Mouse (Mus musculus): ENCODE data around the gene Olfr1155.

Gene Olfr1155

DNA sequence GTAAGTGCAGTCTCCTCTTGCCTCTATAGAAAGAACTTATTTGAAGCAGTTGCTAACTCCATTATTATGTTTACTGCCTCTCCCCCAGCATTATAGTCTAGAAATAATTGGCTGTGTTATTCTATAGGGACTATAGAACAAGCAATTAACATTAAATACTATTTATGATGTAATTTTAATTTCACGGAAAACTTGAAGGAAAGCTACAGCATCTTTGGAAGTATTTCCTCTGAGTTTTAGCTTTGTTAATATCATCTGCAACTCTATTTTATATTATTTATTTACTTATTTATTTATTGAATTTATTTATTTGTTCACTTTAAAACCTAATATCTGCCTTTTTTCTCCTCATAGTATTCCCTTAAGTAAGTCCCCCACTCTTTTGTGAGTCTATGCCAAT, at the start of gene Olfr1155:
Olfr1155 (minus strand) TSS at position 101 of the 400 bp plus-strand sequence.
- DNase-seq: no peak

GRCm38 (mm10) chr2:87989813-87990212, 44.9 kb upstream of the Olfr1155 start, which contains the start of gene Olfr1158:
Gene Olfr1158 (plus strand): TSS chr2:87990113.
- no peak for DNase-seq

- no peak for DNase-seq
Observed at GRCm38 (mm10) chr2:87974563-87974962, 29.6 kb upstream of the Olfr1155 start, which contains the start of gene Olfr74. Gene Olfr74 (minus strand): TSS chr2:87974663.

GRCm38 (mm10) chr2:87968199-87968598, 23.3 kb upstream of the Olfr1155 start, which contains the start of gene Olfr1157:
Gene Olfr1157 (minus strand): TSS chr2:87968299.
- no peak for DNase-seq

- DNase-seq: no peak
Observed at GRCm38 (mm10) chr2:87953000-87953399, 8.1 kb upstream of the Olfr1155 start, which contains the start of gene Olfr1156. Gene Olfr1156 (minus strand): TSS chr2:87953100.

DNA sequence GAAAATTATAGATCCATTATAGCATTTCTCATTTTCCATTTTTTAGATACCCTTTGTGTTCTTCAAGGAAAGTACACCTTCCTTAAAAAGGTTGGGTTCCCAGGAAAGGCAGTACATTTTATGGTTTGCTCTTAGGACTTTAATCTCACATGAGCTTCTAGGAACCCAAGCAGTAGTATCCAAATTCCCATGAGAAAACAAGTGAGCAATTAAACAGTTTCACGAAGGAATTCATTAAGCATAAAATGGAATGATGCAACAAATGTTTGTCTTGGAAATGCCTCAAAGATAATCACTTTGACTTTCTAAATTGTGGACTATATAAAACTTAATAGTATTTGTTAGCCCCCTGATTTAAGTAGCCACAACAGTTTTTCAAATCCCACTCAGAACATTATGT, 39.9 kb downstream of the Olfr1155 start, which contains the start of gene Olfr1154:
Olfr1154 (minus strand) TSS at position 101 of the 400 bp plus-strand sequence.
- no peak for DNase-seq

- DNase-seq: no peak
Observed at GRCm38 (mm10) chr2:87894662-87895061, 50.3 kb downstream of the Olfr1155 start, which contains the start of gene Olfr1153. Gene Olfr1153 (plus strand): TSS chr2:87894962.
